Mouse (Mus musculus) heart, adult 2 months (tissue): ENCODE results near the gene Chrm4.

Experiments
- CTCF ChIP-seq: fragments of 200-600 bp; IDR thresholded peaks from 2 replicates; pipeline ENCODE4 v1.8.1; 2022; ENCODE audit warnings: antibody characterized with exemption, mild to moderate bottlenecking, moderate library complexity
- POLR2A ChIP-seq: fragments of 200-500 bp; IDR thresholded peaks from 2 replicates; pipeline ENCODE4 v1.6.1; 2011; ENCODE audit warnings: mild to moderate bottlenecking, low read depth, low read length, control low read depth; ENCODE audit not compliant: insufficient read depth

GRCm38 (mm10) chr2:91927826-91928533, 931 bp downstream of the Chrm4 start:
- peak; percentile 77 for TF ChIP-seq CTCF
- TF ChIP-seq POLR2A, result no peak
